Mouse (Mus musculus): ENCODE data around the gene Galnt7.

Gene Galnt7

GRCm38 (mm10) chr8:57628787-57629664 lies 23.8 kb downstream of the Galnt7 start:
- DNase-seq (ENCODE audit: low read depth, low spot score) = no peak

- no peak for DNase-seq (ENCODE audit: low read depth, low spot score)
Measured at GRCm38 (mm10) chr8:57627946-57628786, 24.7 kb downstream of the Galnt7 start.

GRCm38 (mm10) chr8:57623955-57624354 lies 28.9 kb downstream of the Galnt7 start:
- DNase-seq (ENCODE audit: low read depth, low spot score) = no peak

- no peak for DNase-seq (ENCODE audit: low read depth, low spot score)
Measured at GRCm38 (mm10) chr8:57623051-57623450, 29.8 kb downstream of the Galnt7 start.

- DNase-seq (ENCODE audit: low read depth, low spot score) = no peak
Measured at GRCm38 (mm10) chr8:57616965-57617364, 35.9 kb downstream of the Galnt7 start.

- no peak for DNase-seq (ENCODE audit: low read depth, low spot score)
Measured at GRCm38 (mm10) chr8:57615016-57615657, 37.7 kb downstream of the Galnt7 start.

GRCm38 (mm10) chr8:57611419-57611977 lies 41.3 kb downstream of the Galnt7 start:
- DNase-seq (ENCODE audit: low read depth, low spot score) = no peak

GRCm38 (mm10) chr8:57610706-57611418 lies 42.0 kb downstream of the Galnt7 start:
- no peak for DNase-seq (ENCODE audit: low read depth, low spot score)

- DNase-seq (ENCODE audit: low read depth, low spot score) = no peak
Measured at GRCm38 (mm10) chr8:57602511-57602910, 50.3 kb downstream of the Galnt7 start.

- DNase-seq (ENCODE audit: low read depth, low spot score) = no peak
Measured at GRCm38 (mm10) chr8:57601987-57602418, 50.8 kb downstream of the Galnt7 start.

- no peak for DNase-seq (ENCODE audit: low read depth, low spot score)
Measured at GRCm38 (mm10) chr8:57599813-57600555, 52.8 kb downstream of the Galnt7 start.

GRCm38 (mm10) chr8:57595853-57596252 lies 57.0 kb downstream of the Galnt7 start:
- DNase-seq (ENCODE audit: low read depth, low spot score) = no peak

GRCm38 (mm10) chr8:57594175-57594885 lies 58.5 kb downstream of the Galnt7 start:
- DNase-seq (ENCODE audit: low read depth, low spot score) = no peak

GRCm38 (mm10) chr8:57592604-57593003 lies 60.2 kb downstream of the Galnt7 start:
- DNase-seq (ENCODE audit: low read depth, low spot score) = no peak

- no peak for DNase-seq (ENCODE audit: low read depth, low spot score)
Measured at GRCm38 (mm10) chr8:57591681-57592080, 61.2 kb downstream of the Galnt7 start.

- no peak for DNase-seq (ENCODE audit: low read depth, low spot score)
Measured at GRCm38 (mm10) chr8:57590015-57590414, 62.8 kb downstream of the Galnt7 start.

GRCm38 (mm10) chr8:57589176-57589575 lies 63.7 kb downstream of the Galnt7 start:
- DNase-seq (ENCODE audit: low read depth, low spot score) = no peak

GRCm38 (mm10) chr8:57588604-57589003 lies 64.2 kb downstream of the Galnt7 start:
- no peak for DNase-seq (ENCODE audit: low read depth, low spot score)

GRCm38 (mm10) chr8:57586667-57587066 lies 66.2 kb downstream of the Galnt7 start:
- no peak for DNase-seq (ENCODE audit: low read depth, low spot score)

- no peak for DNase-seq (ENCODE audit: low read depth, low spot score)
Measured at GRCm38 (mm10) chr8:57585831-57586230, 67.0 kb downstream of the Galnt7 start.

Measured in mesoderm, embryonic 11.5 days (tissue).